Mouse (Mus musculus) bone marrow, adult 2 months (tissue): ENCODE measurements around the gene H2-K1.

Experiments used
- CTCF ChIP-seq: fragments of 200-500 bp; IDR thresholded peaks from 2 replicates; pipeline ENCODE4 v1.5.1; 2011; ENCODE audit warnings: low read length, control low read depth; ENCODE audit not compliant: control insufficient read depth, insufficient read depth
- POLR2A ChIP-seq: fragments of 200-500 bp; IDR thresholded peaks from 2 replicates; pipeline ENCODE4 v1.6.1; 2011; ENCODE audit warnings: low read depth, mild to moderate bottlenecking, control low read depth, low read length, borderline replicate concordance; ENCODE audit not compliant: control insufficient read depth

- TF ChIP-seq POLR2A, result no peak
- TF ChIP-seq CTCF, result no peak
Measured at GRCm38 (mm10) chr17:34030861-34031326, 30.7 kb upstream of the H2-K1 start.
